Mouse (Mus musculus) CH12.LX (cell line): ENCODE measurements at regions not wholly inside any gene's neighbourhood (a gene's known extent, or its start where the extent isn't known, plus 50 kb on each side); places are given as distances from the start of the nearest gene placed in this dataset.

Experiments used
- DNase-seq: peaks from one replicate; pipeline ENCODE4 v3.0.0-alpha.2; 2013; ENCODE audit errors: extremely low read depth
- H3K27ac ChIP-seq: 2 replicates; pipeline ENCODE4 v1.5.1; 2012; ENCODE audit warnings: low read depth, mild to moderate bottlenecking, control low read depth, moderate library complexity; ENCODE audit not compliant: insufficient read depth
- H3K27me3 ChIP-seq: replicated peaks from 2 replicates; pipeline ENCODE3; 2012; ENCODE audit warnings: inconsistent platforms
- H3K36me3 ChIP-seq, 2 experiments: replicated peaks in 1 of 2; 2 replicates each; pipeline versions ENCODE3 to v1.6.1; 2012; ENCODE audit warnings: inconsistent platforms in 1 of 2, low read length in 1 of 2, mild to moderate bottlenecking in 1 of 2, mixed read lengths in 1 of 2, moderate library complexity in 1 of 2; ENCODE audit not compliant: control insufficient read depth in 1 of 2, insufficient read depth in 1 of 2
- H3K4me1 ChIP-seq, 2 experiments: 2 replicates each; pipeline ENCODE4 v1.6.1; 2012; ENCODE audit warnings: inconsistent platforms in 1 of 2, moderate library complexity in 1 of 2; ENCODE audit not compliant: insufficient read depth in 2 of 2, control insufficient read depth in 1 of 2
- H3K4me2 ChIP-seq: 2 replicates; pipeline ENCODE4 v1.6.1; 2012; ENCODE audit warnings: low read depth, mild to moderate bottlenecking, control low read depth; ENCODE audit not compliant: poor library complexity, insufficient read depth, severe bottlenecking
- H3K4me3 ChIP-seq, 3 experiments: fragments of 150-350 bp in 1 of 3; sonication (generic) in 1 of 3; replicated peaks in 1 of 3; 2 replicates each; pipeline versions ENCODE3 to v1.5.1; 2011 to 2012; ENCODE audit warnings: low read depth in 2 of 3, low read length in 2 of 3, mild to moderate bottlenecking in 2 of 3, moderate library complexity in 2 of 3, control low read depth in 1 of 3, improper control_type of control experiment in 1 of 3, inconsistent platforms in 1 of 3, mixed read lengths in 1 of 3; ENCODE audit not compliant: poor library complexity in 1 of 3
- H3K79me2 ChIP-seq: replicated peaks from 2 replicates; pipeline ENCODE4 v1.6.1; 2012; ENCODE audit warnings: mild to moderate bottlenecking, moderate library complexity; ENCODE audit not compliant: control insufficient read depth, poor library complexity, insufficient read depth, severe bottlenecking; ENCODE audit errors: extremely low read depth
- H3K9ac ChIP-seq: 2 replicates; pipeline ENCODE4 v1.6.1; 2012; ENCODE audit warnings: low read depth, mild to moderate bottlenecking, control low read depth, moderate library complexity; ENCODE audit not compliant: insufficient read depth
- H3K9me3 ChIP-seq: replicated peaks from 2 replicates; pipeline ENCODE3; 2012; ENCODE audit warnings: low read length, inconsistent platforms, mixed read lengths
- CTCF ChIP-seq, 2 experiments: IDR thresholded peaks in 1 of 2; conservative IDR thresholded peaks in 1 of 2; 2 replicates each; pipeline ENCODE4 v1.5.1; 2011 to 2012; ENCODE audit warnings: low read depth in 2 of 2, low read length in 2 of 2, improper control_type of control experiment in 1 of 2, inconsistent platforms in 1 of 2, mild to moderate bottlenecking in 1 of 2, moderate library complexity in 1 of 2
- E2F4 ChIP-seq: IDR thresholded peaks from 2 replicates; pipeline ENCODE4 v1.6.1; 2011; ENCODE audit warnings: low read depth, low read length, improper control_type of control experiment; ENCODE audit not compliant: insufficient replicate concordance
- ELF1 ChIP-seq: IDR thresholded peaks from 2 replicates; pipeline ENCODE4 v1.6.1; 2014; ENCODE audit warnings: low read depth, mild to moderate bottlenecking, inconsistent platforms, low read length, improper control_type of control experiment
- EP300 ChIP-seq: IDR thresholded peaks from 2 replicates; pipeline ENCODE4 v1.6.1; 2011; ENCODE audit warnings: low read length, improper control_type of control experiment
- IRF4 ChIP-seq: IDR thresholded peaks from 2 replicates; pipeline ENCODE4 v1.6.1; 2014; ENCODE audit warnings: low read depth, mild to moderate bottlenecking, inconsistent platforms, low read length, improper control_type of control experiment
- JUND ChIP-seq: conservative IDR thresholded peaks from 2 replicates; pipeline ENCODE4 v1.6.1; 2011; ENCODE audit warnings: low read depth, low read length, improper control_type of control experiment
- MAX ChIP-seq: IDR thresholded peaks from 2 replicates; pipeline ENCODE4 v1.6.1; 2011; ENCODE audit warnings: low read length, improper control_type of control experiment
- MAZ ChIP-seq: IDR thresholded peaks from 2 replicates; pipeline ENCODE4 v1.6.1; 2012; ENCODE audit warnings: low read depth, mild to moderate bottlenecking, inconsistent platforms, low read length, improper control_type of control experiment, moderate library complexity
- MEF2A ChIP-seq: IDR thresholded peaks from 2 replicates; pipeline ENCODE4 v1.6.1; 2014; ENCODE audit warnings: low read depth, mild to moderate bottlenecking, inconsistent platforms, low read length, improper control_type of control experiment, borderline replicate concordance
- MYC ChIP-seq: IDR thresholded peaks from 2 replicates; pipeline ENCODE4 v1.6.1; 2011; ENCODE audit warnings: low read depth, mild to moderate bottlenecking, improper control_type of control experiment, low read length
- NELFE ChIP-seq: IDR thresholded peaks from 2 replicates; pipeline ENCODE4 v1.6.1; 2011; ENCODE audit warnings: low read depth, low read length, improper control_type of control experiment
- POLR2A ChIP-seq: IDR thresholded peaks from 2 replicates; pipeline ENCODE4 v1.6.1; 2011; ENCODE audit warnings: low read depth, mild to moderate bottlenecking, improper control_type of control experiment, low read length
- POLR2AphosphoS2 ChIP-seq: IDR thresholded peaks from 2 replicates; pipeline ENCODE4 v1.6.1; 2011; ENCODE audit warnings: low read depth, low read length, improper control_type of control experiment
- RAD21 ChIP-seq: IDR thresholded peaks from 2 replicates; pipeline ENCODE4 v1.6.1; 2011; ENCODE audit warnings: low read depth, mild to moderate bottlenecking, low read length, improper control_type of control experiment, moderate library complexity
- RCOR1 ChIP-seq: conservative IDR thresholded peaks from 2 replicates; pipeline ENCODE4 v1.6.1; 2012; ENCODE audit warnings: low read depth, mild to moderate bottlenecking, inconsistent platforms, low read length, improper control_type of control experiment
- SIN3A ChIP-seq: IDR thresholded peaks from 2 replicates; pipeline ENCODE4 v1.6.1; 2012; ENCODE audit warnings: low read length, improper control_type of control experiment, inconsistent platforms
- SMC3 ChIP-seq: IDR thresholded peaks from 2 replicates; pipeline ENCODE4 v1.6.1; 2011; ENCODE audit warnings: low read depth, low read length, improper control_type of control experiment
- TBP ChIP-seq: conservative IDR thresholded peaks from 2 replicates; pipeline ENCODE4 v1.6.1; 2011; ENCODE audit warnings: low read depth, low read length, improper control_type of control experiment
- TCF12 ChIP-seq: IDR thresholded peaks from 2 replicates; pipeline ENCODE4 v1.6.1; 2014; ENCODE audit warnings: low read depth, mild to moderate bottlenecking, inconsistent platforms, low read length, improper control_type of control experiment
- USF1 ChIP-seq: IDR thresholded peaks from 2 replicates; pipeline ENCODE4 v1.6.1; 2014; ENCODE audit warnings: low read depth, mild to moderate bottlenecking, inconsistent platforms, low read length, improper control_type of control experiment
- USF2 ChIP-seq: conservative IDR thresholded peaks from 2 replicates; pipeline ENCODE4 v1.6.1; 2011; ENCODE audit warnings: low read depth, low read length, improper control_type of control experiment
- ZC3H11A ChIP-seq: IDR thresholded peaks from 2 replicates; pipeline ENCODE4 v1.6.1; 2012; ENCODE audit warnings: low read depth, mild to moderate bottlenecking, inconsistent platforms, low read length, improper control_type of control experiment
- ZKSCAN1 ChIP-seq: IDR thresholded peaks from 2 replicates; pipeline ENCODE4 v1.6.1; 2012; ENCODE audit warnings: low read depth, inconsistent platforms, low read length, improper control_type of control experiment, borderline replicate concordance
- ZMIZ1 ChIP-seq: IDR thresholded peaks from 2 replicates; pipeline ENCODE4 v1.6.1; 2012; ENCODE audit warnings: low read depth, mild to moderate bottlenecking, inconsistent platforms, low read length, improper control_type of control experiment
- dilution Hi-C: fragments of 300-500 bp; cut with MboI; formaldehyde crosslinking; loops from 2 replicates; pipeline ENCODE4 v1.14.3; 2020; ENCODE audit warnings: low sequenced_read_pairs; ENCODE audit not compliant: extremely low pct_unique_long_range_greater_than_20kb, extremely low pct_ligation_motif_present
- in situ Hi-C: fragments of 300-500 bp; cut with MboI; formaldehyde crosslinking; loops from 3 replicates; pipeline ENCODE4 v1.14.3; 2019; ENCODE audit warnings: low sequenced_read_pairs, low pct_ligation_motif_present, low pct_unique_long_range_greater_than_20kb, mixed read lengths

DNA sequence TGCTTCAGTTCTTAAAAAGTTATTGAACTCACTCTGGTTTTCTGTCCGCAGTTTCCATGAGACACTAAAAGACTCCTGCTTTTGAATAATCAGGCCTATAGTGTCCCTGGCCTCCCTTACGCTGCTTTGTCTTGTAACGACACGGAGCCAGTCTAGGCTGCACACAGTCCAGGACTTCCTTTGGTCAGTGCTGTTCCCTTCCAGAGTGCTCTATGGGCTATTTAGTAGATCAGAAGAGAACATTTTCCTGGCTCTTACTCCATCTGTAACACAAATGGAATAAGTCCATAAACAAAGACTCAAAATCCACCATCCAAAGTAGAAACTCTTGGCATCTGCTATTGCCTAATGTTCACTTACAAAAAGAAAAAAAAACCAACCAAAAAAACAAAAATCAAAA lies 213.0 kb upstream of the Klf6 start:
- DNase-seq, result no peak
- Histone ChIP-seq H3K4me2 (no peak overlapping the region), H3K27ac (no peak overlapping the region), H3K4me3 (no peak overlapping the region), H3K36me3 (no peaks in the 10 kb centered on the region), H3K27me3 (no peaks in the 10 kb centered on the region), H3K79me2 (no peaks in the 10 kb centered on the region), H3K4me1 (no peaks in the 10 kb centered on the region), H3K9ac (no peak overlapping the region), H3K9me3 (no peaks in the 10 kb centered on the region)
- in situ Hi-C loops (no loop called here), dilution Hi-C loops (no loop called here)
- no peak for TF ChIP-seq MAX
- TF ChIP-seq ZMIZ1, result no peak
- no peak for TF ChIP-seq CTCF (conservative IDR thresholded peaks at IDR 0.05 in 1 of 2, IDR thresholded peaks at IDR 0.05 in 1 of 2; ENCODE audit: low read depth in 2 of 2, low read length in 2 of 2)
- TF ChIP-seq TCF12, result no peak
- no peak for TF ChIP-seq ELF1
- no peak for TF ChIP-seq MYC
- TF ChIP-seq MEF2A, result no peak
- no peak for TF ChIP-seq POLR2AphosphoS2
- TF ChIP-seq USF2, result no peak
- no peak for TF ChIP-seq RAD21
- no peak for TF ChIP-seq RCOR1
- no peak for TF ChIP-seq ZKSCAN1
- TF ChIP-seq IRF4, result no peak
- TF ChIP-seq E2F4, result no peak
- TF ChIP-seq SIN3A, result no peak

DNA sequence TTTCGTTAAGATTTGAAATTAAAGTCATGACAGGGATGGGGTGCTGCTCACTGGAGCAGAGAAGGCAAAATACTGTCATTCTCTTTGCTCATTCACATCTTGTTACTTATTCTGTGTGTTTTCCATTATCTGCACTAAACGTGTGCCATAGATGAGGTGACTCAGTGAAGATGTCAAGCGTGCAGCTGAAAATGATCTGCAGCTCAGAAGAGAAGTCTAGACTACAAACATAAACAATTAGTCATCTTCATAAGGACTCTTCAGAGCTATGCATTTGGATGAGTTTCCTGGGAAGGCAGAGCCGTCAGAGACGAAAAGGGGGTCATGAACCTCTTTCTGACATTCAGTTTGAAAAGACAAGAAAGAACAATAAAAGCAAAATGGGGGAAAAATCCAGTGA lies 203.7 kb upstream of the Klf6 start:
- H3K27me3 ChIP-seq, result no peaks in the 10 kb centered on the region
- in situ Hi-C loops, result no loop called here
- dilution Hi-C loops, result no loop called here

More for the DNA sequence above, 203.7 kb upstream of the Klf6 start:
- no peak overlapping the region for H3K4me2 ChIP-seq
- no peaks in the 10 kb centered on the region for H3K79me2 ChIP-seq
- H3K36me3 ChIP-seq, result no peaks in the 10 kb centered on the region
- no peak overlapping the region for H3K9ac ChIP-seq
- H3K27ac ChIP-seq, result no peak overlapping the region
- no peak for DNase-seq
- H3K4me1 ChIP-seq, result no peaks in the 10 kb centered on the region
- no peaks in the 10 kb centered on the region for H3K9me3 ChIP-seq
- no peak for TF ChIP-seq JUND
- no peak for TF ChIP-seq EP300
- no peak for TF ChIP-seq IRF4
- TF ChIP-seq CTCF (conservative IDR thresholded peaks at IDR 0.05 in 1 of 2, IDR thresholded peaks at IDR 0.05 in 1 of 2; ENCODE audit: low read depth in 2 of 2, low read length in 2 of 2), result no peak
- TF ChIP-seq MAX, result no peak
- no peak for TF ChIP-seq SMC3
- no peak for TF ChIP-seq ZC3H11A
- no peak for TF ChIP-seq ELF1
- TF ChIP-seq USF1, result no peak
- no peak for TF ChIP-seq POLR2A
- no peak for TF ChIP-seq NELFE
- no peak for TF ChIP-seq MEF2A
- TF ChIP-seq RCOR1, result no peak
- TF ChIP-seq E2F4, result no peak
- TF ChIP-seq MAZ, result no peak
- no peak for TF ChIP-seq ZMIZ1
- no peak for TF ChIP-seq TBP
- H3K4me3 ChIP-seq, result no peak overlapping the region
